Mouse (Mus musculus): ENCODE measurements at regions not wholly inside any gene's neighbourhood (a gene's known extent, or its start where the extent isn't known, plus 50 kb on each side); places are given as distances from the start of the nearest gene placed in this dataset.

DNA sequence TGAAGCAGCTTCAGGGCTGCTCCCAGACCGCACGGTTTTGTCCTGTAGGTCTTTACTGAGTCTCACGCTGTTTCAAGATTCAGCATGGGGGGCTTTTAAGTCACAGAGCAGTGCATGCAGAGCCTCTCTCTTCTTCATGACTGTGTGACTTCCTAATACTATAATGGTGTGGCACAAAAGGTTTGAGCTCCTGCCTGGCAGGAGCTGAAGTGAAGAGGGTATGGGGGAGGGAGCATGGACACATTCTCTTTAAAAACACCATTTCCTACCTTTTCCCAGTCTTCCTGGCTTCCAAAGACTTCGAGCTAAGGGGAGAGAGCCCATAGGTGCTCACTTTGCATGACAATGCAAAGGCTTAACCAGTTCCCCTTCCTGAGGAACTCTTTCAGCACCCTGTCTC, 934.9 kb upstream of the Gm5150 start:
- ATAC-seq (ENCODE audit: low TSS enrichment), result no peak

DNA sequence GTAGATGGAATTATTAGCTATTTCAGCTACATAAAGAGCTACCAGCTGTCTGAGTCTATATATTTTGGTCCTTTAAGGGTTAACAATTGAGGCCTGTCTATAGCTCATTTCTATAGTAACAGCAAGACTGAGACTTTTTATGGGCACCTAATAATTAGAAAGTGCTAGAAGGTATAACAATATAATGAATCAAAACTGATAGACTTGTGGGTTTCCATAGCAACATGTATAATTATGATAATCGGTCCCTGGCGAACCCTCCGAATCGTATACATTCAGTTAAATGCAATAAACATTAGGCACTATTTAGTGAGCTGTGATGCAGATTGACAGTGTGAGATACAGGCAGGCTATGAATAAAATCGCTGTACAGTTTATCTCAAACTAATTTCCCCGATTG, 933.3 kb upstream of the Gm5150 start:
- ATAC-seq (ENCODE audit: low TSS enrichment), result no peak

GRCm38 (mm10) chr3:16939127-16939526, 932.9 kb upstream of the Gm5150 start:
- ATAC-seq (ENCODE audit: low TSS enrichment), result no peak

DNA sequence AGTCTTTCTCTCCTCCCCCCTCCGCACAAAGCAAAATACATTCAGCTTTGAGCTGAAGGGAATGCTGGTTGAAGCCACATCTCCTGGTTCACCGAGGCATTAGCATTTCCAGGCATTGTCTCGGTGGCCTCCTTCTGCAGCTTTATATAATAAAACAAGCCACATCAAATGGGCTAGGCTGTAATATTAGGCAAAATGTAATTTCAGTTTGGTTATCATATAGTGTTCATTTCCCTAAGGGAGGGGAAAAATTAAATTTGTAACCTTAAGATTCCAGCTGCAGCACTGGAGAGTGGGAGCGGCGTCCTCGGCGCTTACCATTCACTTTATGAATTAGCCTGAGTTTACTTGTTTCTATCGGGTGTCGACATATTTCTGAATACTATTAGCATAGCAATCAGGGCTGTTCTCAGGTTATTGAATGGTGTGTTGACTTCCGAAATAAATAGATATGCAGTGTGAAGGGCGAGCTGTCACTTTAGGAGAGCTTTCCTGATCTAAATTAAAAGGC, 932.3 kb upstream of the Gm5150 start:
- ATAC-seq (ENCODE audit: low TSS enrichment), result peak; percentile 91

DNA sequence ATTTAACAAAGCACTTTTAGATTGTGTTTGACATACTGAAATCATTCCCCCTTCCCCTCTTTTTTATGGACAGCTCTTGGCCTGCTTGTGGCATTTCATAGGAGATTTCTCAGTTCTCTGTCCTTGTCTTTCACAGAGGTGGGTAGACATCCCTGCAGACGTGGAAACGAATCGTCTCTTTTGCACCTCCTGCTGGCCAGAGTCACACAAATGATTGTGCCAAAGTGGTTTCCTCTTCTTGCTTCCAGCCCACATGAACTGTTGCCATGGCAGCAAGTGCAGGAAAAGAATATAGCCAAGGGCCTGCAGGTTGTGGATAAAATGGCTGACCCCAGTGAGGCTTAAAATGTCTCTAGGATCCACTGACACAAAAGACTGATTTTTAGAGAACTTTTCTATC, 924.1 kb upstream of the Gm5150 start:
- peak; percentile 92 for ATAC-seq (ENCODE audit: low TSS enrichment)

- ATAC-seq (ENCODE audit: low TSS enrichment), result no peak
Measured at GRCm38 (mm10) chr3:16929846-16930245, 923.6 kb upstream of the Gm5150 start.

- ATAC-seq (ENCODE audit: low TSS enrichment), result no peak
Measured at GRCm38 (mm10) chr3:16924018-16924417, 917.8 kb upstream of the Gm5150 start.

- no peak for ATAC-seq (ENCODE audit: low TSS enrichment)
Measured at GRCm38 (mm10) chr3:16923234-16923914, 917.1 kb upstream of the Gm5150 start.

DNA sequence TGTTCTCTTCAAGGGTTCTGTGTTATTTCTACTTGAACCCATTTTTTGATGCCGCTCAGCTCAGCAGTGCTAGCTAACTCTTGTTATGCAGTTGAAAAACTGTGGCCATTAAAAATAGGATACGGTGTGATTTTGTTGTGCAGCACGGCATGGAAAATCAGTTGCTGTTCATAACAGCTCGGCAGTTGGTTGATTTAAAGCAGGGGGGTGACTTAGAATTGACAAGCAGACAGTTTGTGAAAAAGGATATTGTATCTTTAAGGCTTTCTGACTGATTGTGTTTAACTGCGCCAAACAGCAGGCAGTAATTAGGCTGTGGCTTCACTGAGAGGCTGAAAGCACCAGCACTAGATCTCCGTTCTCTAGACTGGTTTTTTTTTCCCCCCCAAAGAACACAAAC, 915.1 kb upstream of the Gm5150 start:
- ATAC-seq (ENCODE audit: low TSS enrichment), result peak; percentile 88

- ATAC-seq (ENCODE audit: low TSS enrichment), result no peak
Measured at GRCm38 (mm10) chr3:16918374-16918773, 912.1 kb upstream of the Gm5150 start.

DNA sequence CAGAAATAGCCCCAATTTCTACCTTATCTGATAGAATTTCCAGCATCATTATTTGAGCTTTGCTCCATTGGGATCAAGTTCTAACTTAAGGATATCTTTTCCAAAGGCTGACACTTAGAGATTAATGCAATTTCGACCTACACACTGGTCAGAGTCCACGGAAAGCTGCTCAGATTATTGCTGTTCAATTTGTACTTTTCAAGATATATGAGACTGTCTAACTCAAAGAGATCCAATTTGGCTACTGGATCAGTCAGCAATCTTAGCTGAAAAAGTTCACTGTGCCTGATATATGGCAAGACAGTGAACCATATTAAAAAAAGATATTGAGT, 909.8 kb upstream of the Gm5150 start:
- no peak for ATAC-seq (ENCODE audit: low TSS enrichment)

DNA sequence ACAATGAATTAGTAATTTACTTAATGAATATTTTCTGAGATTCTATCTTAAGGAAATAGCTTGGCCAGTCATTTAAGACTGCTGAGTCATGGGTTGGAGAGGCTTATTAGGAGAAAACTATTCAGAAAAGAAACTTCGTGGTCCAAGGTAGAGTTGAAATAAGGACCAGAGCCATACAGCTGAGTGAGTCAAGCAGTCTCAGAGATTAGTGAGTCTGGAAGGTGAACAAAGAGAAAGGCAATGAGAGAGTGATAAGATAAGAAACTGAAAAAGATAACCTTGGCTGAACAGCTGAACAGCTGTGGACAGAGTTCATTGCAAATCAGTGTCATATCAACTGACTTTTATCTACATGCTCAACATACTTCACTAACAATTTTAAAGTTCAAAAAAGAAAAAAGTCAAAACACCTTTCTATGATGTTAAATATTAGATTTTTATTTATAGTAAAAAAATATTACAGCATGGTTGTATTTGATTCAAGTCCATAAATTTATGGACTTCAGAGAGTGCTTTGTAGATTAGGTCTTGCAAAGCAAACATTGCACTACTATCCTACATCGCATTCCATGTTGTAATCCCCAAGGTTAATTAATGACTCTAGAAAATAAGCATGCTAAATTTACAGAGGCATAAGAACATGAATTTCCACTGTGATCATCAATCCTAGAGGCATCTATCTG, 909.3 kb upstream of the Gm5150 start:
- ATAC-seq (ENCODE audit: low TSS enrichment), result no peak

GRCm38 (mm10) chr3:16888132-16888531, 881.9 kb upstream of the Gm5150 start:
- no peak for ATAC-seq (ENCODE audit: low TSS enrichment)

DNA sequence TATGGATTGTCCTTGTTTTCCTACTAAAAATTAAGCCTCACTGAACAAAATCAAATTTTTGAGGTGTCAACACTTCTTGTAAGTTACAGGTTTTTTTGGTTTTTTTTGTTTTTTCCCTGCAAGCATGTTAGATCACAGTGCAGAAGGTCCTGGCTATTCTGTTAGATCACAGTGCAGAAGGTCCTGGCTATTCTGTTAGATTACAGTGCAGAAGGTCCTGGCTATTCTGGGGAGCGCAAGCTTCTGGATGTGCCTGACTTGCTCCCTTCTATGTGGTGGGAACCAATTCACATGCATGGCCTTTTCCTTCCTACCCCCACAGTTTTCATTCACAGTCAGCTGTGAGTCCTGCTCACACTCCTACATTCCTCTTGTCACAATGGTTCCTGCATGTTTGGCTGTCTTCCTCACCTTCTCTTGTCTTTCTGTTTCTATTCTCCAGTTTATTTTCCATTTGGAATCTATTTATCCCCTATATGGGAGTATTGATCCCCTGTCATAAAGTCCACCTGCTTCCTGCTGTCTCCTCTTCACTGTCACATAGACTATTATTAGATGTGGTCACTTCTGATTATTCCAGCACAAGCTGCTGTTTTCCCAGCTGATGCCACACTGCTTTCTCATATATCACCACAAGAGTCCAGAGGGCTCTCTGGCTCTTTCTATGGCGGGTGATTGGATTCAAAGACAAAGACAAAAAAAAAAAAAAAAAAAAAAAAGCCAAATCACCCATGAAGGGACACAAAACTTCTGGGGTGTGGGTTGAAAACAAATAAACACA, 866.3 kb upstream of the Gm5150 start:
- ATAC-seq (ENCODE audit: low TSS enrichment), result peak; percentile 86

DNA sequence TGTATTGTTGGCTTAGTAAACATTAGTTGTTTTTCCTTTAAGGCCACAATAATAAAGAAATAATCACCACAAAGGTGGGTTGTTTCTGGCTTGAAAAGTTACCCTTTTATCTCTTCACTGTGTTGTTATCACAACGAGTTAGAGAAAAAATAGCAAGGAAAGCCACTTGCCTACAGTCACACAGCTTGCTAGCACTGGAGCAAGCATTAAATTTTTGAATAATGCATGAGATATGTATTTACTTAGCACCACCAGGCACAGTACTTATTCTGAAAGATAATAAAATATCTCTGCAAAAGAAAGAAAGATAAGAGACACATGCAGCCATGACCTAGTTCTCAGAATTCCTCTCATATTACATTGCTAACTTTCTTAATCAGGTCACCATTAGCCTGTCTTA, 853.8 kb upstream of the Gm5150 start:
- ATAC-seq (ENCODE audit: low TSS enrichment), result peak; percentile 85

DNA sequence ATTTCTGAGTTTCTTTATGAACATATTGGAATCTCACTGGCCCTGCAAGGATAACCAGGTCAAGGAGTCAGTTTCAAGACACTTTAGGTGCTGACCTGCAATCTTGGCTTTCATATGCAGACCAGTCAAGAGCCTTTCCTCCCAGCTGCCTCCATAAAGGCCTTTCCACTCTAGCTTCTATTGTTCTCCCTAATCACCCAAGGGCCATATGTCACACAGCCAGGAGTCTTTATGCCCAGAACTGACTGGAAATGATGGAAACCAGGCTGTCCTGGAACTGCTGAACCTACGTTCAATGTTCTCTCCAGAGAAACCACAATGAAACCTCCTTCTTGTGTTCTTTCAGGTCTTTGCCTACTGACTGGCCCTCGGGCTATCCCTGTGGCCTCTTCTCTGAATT, 852.7 kb upstream of the Gm5150 start:
- ATAC-seq (ENCODE audit: low TSS enrichment), result no peak

DNA sequence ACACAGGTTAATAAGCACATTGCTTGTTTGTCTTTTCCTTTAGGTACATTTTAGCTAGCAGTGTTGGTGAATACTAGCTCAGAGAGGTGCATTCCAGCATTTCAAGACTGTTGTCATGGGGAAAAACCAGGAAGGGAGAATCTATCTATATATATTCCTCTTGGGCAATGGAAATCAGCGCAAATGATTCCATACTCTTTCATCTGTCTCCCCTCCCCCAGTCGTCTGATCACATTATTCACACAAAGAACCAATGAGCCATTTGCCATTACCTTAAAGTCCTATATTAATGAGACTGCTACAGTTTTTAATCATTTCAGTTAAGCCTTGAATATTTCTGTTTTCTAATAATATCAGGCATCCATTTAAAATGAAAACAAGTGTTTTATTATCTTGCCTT, 849.0 kb upstream of the Gm5150 start:
- no peak for ATAC-seq (ENCODE audit: low TSS enrichment)

GRCm38 (mm10) chr3:16853992-16854391, 847.8 kb upstream of the Gm5150 start:
- peak; percentile 70 for ATAC-seq (ENCODE audit: low TSS enrichment)

DNA sequence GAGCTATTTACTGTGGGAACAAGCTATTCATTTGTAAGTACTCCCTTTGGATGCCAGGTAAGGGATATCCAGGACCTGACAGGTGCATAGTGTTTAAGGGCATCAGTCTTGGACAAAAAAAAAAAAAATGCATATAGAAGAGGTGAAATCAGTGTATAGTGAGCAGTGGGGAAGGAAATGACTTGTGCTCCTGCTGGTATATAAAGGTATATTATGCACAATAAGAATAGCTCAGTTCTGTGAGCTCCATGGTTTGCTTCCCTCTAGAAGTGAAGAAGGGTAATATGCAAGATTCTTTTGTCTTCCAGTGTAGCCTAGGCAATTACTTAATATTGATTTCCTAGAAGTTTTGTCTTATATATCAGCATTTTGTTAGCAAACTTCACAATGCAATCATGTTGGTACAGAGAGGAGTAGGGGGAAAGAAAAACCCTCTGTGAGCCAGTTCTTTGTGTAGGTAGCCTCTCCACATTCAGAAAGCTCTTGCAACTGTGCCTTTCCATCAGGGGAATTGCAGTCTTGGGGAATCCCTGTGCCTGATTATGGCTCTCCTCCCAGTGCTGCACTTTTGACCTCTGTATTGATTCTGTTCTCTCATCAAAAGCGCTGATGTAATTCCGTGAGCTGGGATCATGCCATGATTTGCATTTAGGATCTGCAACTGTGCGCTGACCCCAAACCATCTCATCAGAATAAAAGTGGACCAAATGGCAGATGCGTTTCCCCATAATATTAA, 840.7 kb upstream of the Gm5150 start:
- ATAC-seq (ENCODE audit: low TSS enrichment), result no peak

GRCm38 (mm10) chr3:16820536-16820935, 814.3 kb upstream of the Gm5150 start:
- no peak for ATAC-seq (ENCODE audit: low TSS enrichment)

DNA sequence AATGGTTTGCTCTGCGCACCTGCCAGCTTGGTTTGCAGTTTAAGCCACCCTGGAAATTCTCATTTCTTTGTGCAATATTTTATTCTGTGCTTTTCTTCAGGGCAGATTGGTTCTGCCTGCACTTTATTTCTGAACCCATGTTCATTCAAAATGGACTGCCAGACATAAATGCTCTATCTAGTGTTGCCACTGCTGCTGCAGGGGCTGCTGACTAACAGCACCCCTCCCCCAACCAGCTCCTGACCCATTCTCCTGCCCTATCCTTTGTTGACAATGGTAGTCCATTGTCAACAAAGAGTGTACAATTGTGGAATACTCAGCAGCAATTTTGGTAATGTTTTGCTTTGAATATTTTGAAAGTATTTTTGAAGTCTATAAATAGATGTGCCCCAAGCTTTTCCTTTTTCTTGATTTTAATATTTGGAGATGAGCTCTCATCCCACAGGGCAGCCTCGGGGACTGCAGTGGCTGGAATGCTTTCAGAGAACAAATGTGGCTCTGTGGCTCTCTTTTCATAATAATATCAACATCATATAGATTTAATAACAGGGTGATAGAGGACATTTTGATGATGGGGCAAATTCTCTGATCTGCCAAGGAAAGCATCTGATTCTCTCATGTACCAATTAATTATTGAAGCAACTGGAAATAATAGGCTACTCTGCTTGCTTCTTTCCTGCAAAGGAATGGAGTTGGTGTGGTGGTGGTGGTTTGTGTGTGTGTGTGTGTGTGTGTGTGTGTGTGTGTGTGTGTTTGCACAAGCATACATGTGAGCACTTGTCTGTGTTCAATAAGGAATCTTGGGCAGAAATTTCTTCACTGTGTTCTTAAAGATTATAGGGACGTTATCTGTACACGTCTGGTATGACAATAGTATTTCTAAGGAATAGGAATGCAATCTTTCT, 813.2 kb upstream of the Gm5150 start:
- ATAC-seq (ENCODE audit: low TSS enrichment), result no peak

All from frontal cortex, adult (tissue).